Mouse (Mus musculus) ES-Bruce4 (cell line): ENCODE data around the gene Drd4.

Source experiments
- CTCF ChIP-seq: IDR thresholded peaks from one replicate; pipeline ENCODE4 v1.8.1; 2011; ENCODE audit warnings: low read depth, low read length
- EP300 ChIP-seq: IDR thresholded peaks from 2 replicates; pipeline ENCODE4 v1.6.1; 2011; ENCODE audit warnings: low read depth, low read length; ENCODE audit not compliant: insufficient read depth
- POLR2A ChIP-seq: IDR thresholded peaks from one replicate; pipeline ENCODE4 v1.8.1; 2011; ENCODE audit warnings: low read length; ENCODE audit not compliant: insufficient read depth

DNA sequence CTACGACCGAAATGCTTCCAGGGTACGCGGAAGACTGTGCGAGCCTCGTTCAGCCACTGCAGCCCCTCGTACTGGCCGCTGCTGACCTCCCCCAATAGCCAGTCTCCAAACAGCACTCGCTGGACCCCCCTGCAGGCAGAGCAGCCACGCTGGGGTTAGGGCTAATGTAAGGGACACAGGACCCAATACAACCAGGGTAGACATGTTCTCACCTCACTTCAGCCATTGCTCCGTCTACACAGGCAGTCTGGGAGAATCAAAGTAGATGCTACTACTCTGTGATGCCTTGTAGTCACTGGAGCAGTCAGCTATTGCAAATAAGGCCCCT is 26.4 kb upstream of the Drd4 start:
- no peak for TF ChIP-seq CTCF
- TF ChIP-seq POLR2A = no peak
- TF ChIP-seq EP300 = no peak
